Mouse (Mus musculus) embryonic facial prominence, embryonic 13.5 days (tissue): Measurements from ENCODE around the gene Cd164l2. TPM values are rescaled to one million over a fixed set of nuclear protein-coding genes. Genes with fewer than 3 reads are reported as not detected.

Experiments
- ATAC-seq: fragments of 200-750 bp; cut with Nextera tagmentation; 2 replicates; pipeline ENCODE4 v1.8.0; 2017; ENCODE audit warnings: low read depth; ENCODE audit not compliant: insufficient number of reproducible peaks, insufficient read depth, low FRiP score, low TSS enrichment
- H3K27ac ChIP-seq: fragments of 300-500 bp; sonication (generic); 2 replicates; pipeline ENCODE4 v1.5.1; 2015; ENCODE audit warnings: moderate library complexity, mild to moderate bottlenecking, inconsistent platforms
- H3K27me3 ChIP-seq: fragments of 300-500 bp; sonication (generic); 2 replicates; pipeline ENCODE4 v1.6.1; 2015; ENCODE audit warnings: mild to moderate bottlenecking, inconsistent platforms
- H3K36me3 ChIP-seq: fragments of 300-500 bp; sonication (generic); 2 replicates; pipeline ENCODE4 v1.6.1; 2015; ENCODE audit warnings: mild to moderate bottlenecking, inconsistent platforms
- H3K4me1 ChIP-seq: fragments of 300-500 bp; sonication (generic); 2 replicates; pipeline ENCODE4 v1.6.1; 2015; ENCODE audit warnings: inconsistent platforms
- H3K4me2 ChIP-seq: fragments of 300-500 bp; sonication (generic); 2 replicates; pipeline ENCODE4 v1.6.1; 2015; ENCODE audit warnings: moderate library complexity, mild to moderate bottlenecking, inconsistent platforms
- H3K4me3 ChIP-seq: fragments of 300-500 bp; sonication (generic); 2 replicates; pipeline ENCODE4 v1.5.1; 2015; ENCODE audit warnings: mild to moderate bottlenecking, inconsistent platforms
- H3K9ac ChIP-seq: fragments of 300-500 bp; sonication (generic); 2 replicates; pipeline ENCODE4 v1.6.1; 2015; ENCODE audit warnings: mild to moderate bottlenecking, inconsistent platforms
- H3K9me3 ChIP-seq: fragments of 300-500 bp; sonication (generic); 2 replicates; pipeline ENCODE4 v1.6.1; 2016; ENCODE audit warnings: inconsistent platforms
- WGBS: fragments of 180-500 bp; shearing (Covaris S2); methylation state at CpG from one replicate; pipeline ENCODE4 v1.1.7; 2015; ENCODE audit warnings: mixed read lengths; 5-methylcytosine and 5-hydroxymethylcytosine counted together
- polyA plus RNA-seq: library from polyadenylated mRNA; unstranded; fragments of >200 nt; fragmentation: Nextera tagmentation; extraction: Ambion mirVana; gene quantifications from 2 replicates; pipeline ENCODE4 v1.2.1, GENCODE M21; 2015

Gene Cd164l2
- 4.0 and 5.2 TPM in 2 replicates for polyA plus RNA-seq

GRCm38 (mm10) chr4:133211751-133212561 lies at the start of gene Cd164l2, which contains the start of gene Gpr3:
Cd164l2 (plus strand) TSS chr4:133212131.
Gpr3 (minus strand) TSS chr4:133212536.
- peaks cover 49% of the 10 kb centered on the region for H3K27me3 ChIP-seq
- H3K9ac ChIP-seq = peak within 1 kb of the TSS; percentile 69
- H3K4me2 ChIP-seq = peak within 1 kb of the TSS; percentile 96
- peak within 1 kb of the TSS; percentile 65 for H3K4me3 ChIP-seq
- ATAC-seq = no peak
- H3K36me3 ChIP-seq = no peaks in the 10 kb centered on the region
- WGBS = 2% methylated on average over 52 of the region's 52 CpGs
- H3K4me1 ChIP-seq = peaks cover 26% of the 10 kb centered on the region
- no peak within 1 kb of the TSS; the same call in 1 of the 2 replicates for H3K27ac ChIP-seq
- no peaks in the 10 kb centered on the region for H3K9me3 ChIP-seq

GRCm38 (mm10) chr4:133162196-133162595 lies 49.7 kb upstream of the Cd164l2 start:
- no peaks in the 10 kb centered on the region for H3K27me3 ChIP-seq
- H3K27ac ChIP-seq = no peak overlapping the region
- no peak for ATAC-seq
- no peaks in the 10 kb centered on the region for H3K9me3 ChIP-seq
- H3K4me1 ChIP-seq = peaks cover 15% of the 10 kb centered on the region
- 76% methylated on average over 6 of the region's 6 CpGs for WGBS
- peaks cover 23% of the 10 kb centered on the region for H3K36me3 ChIP-seq
- H3K4me2 ChIP-seq = no peak overlapping the region
- no peak overlapping the region for H3K9ac ChIP-seq
- no peak overlapping the region for H3K4me3 ChIP-seq

- H3K4me3 ChIP-seq = no peak overlapping the region
- peaks cover 17% of the 10 kb centered on the region for H3K36me3 ChIP-seq
- no peaks in the 10 kb centered on the region for H3K9me3 ChIP-seq
- ATAC-seq = no peak
- H3K9ac ChIP-seq = no peak overlapping the region
- no peaks in the 10 kb centered on the region for H3K27me3 ChIP-seq
- peaks cover 14% of the 10 kb centered on the region for H3K4me1 ChIP-seq
- H3K4me2 ChIP-seq = no peak overlapping the region
- no peak overlapping the region for H3K27ac ChIP-seq
- 85% methylated on average over 9 of the region's 9 CpGs for WGBS
These were observed 45.2 kb upstream of the Cd164l2 start for GRCm38 (mm10) chr4:133166773-133167172.

- Histone ChIP-seq H3K9me3 (no peaks in the 10 kb centered on the region), H3K4me2 (no peak overlapping the region), H3K9ac (no peak overlapping the region), H3K4me3 (no peak overlapping the region), H3K27ac (peak overlapping the region; percentile 16; the same call in 1 of the 2 replicates), H3K4me1 (peaks cover 24% of the 10 kb centered on the region), H3K36me3 (peaks cover 11% of the 10 kb centered on the region), H3K27me3 (no peaks in the 10 kb centered on the region)
- ATAC-seq = no peak
- 86% methylated on average over 10 of the region's 10 CpGs for WGBS
These were observed 42.5 kb upstream of the Cd164l2 start for GRCm38 (mm10) chr4:133169237-133170055.

GRCm38 (mm10) chr4:133170056-133170524 lies 41.8 kb upstream of the Cd164l2 start:
- Histone ChIP-seq H3K27me3 (no peaks in the 10 kb centered on the region), H3K4me3 (no peak overlapping the region), H3K4me1 (peaks cover 24% of the 10 kb centered on the region), H3K9me3 (no peaks in the 10 kb centered on the region), H3K36me3 (peaks cover 6% of the 10 kb centered on the region), H3K4me2 (no peak overlapping the region), H3K9ac (no peak overlapping the region), H3K27ac (no peak overlapping the region)
- ATAC-seq = no peak
- 64% methylated on average over 3 of the region's 3 CpGs for WGBS

GRCm38 (mm10) chr4:133170616-133171015 lies 41.3 kb upstream of the Cd164l2 start:
- peaks cover 3% of the 10 kb centered on the region; the same call in 1 of the 2 replicates for H3K36me3 ChIP-seq
- peaks cover 25% of the 10 kb centered on the region for H3K4me1 ChIP-seq
- H3K9ac ChIP-seq = no peak overlapping the region
- no peak overlapping the region for H3K4me3 ChIP-seq
- no peak for ATAC-seq
- no peak overlapping the region for H3K27ac ChIP-seq
- H3K4me2 ChIP-seq = no peak overlapping the region
- no peaks in the 10 kb centered on the region for H3K27me3 ChIP-seq
- H3K9me3 ChIP-seq = no peaks in the 10 kb centered on the region

GRCm38 (mm10) chr4:133172451-133172850 lies 39.5 kb upstream of the Cd164l2 start:
- Histone ChIP-seq H3K4me1 (peaks cover 32% of the 10 kb centered on the region), H3K9me3 (no peaks in the 10 kb centered on the region), H3K36me3 (peaks cover 12% of the 10 kb centered on the region), H3K4me2 (no peak overlapping the region), H3K27ac (no peak overlapping the region), H3K4me3 (no peak overlapping the region), H3K27me3 (no peaks in the 10 kb centered on the region), H3K9ac (no peak overlapping the region)
- WGBS = 84% methylated on average over 4 of the region's 4 CpGs
- ATAC-seq = no peak

- Histone ChIP-seq H3K4me1 (peaks cover 29% of the 10 kb centered on the region), H3K9ac (no peak overlapping the region), H3K27ac (no peak overlapping the region), H3K4me2 (no peak overlapping the region), H3K9me3 (no peaks in the 10 kb centered on the region), H3K36me3 (peaks cover 29% of the 10 kb centered on the region), H3K4me3 (no peak overlapping the region), H3K27me3 (no peaks in the 10 kb centered on the region)
- no peak for ATAC-seq
- 59% methylated on average over 4 of the region's 4 CpGs for WGBS
These were observed 37.6 kb upstream of the Cd164l2 start for GRCm38 (mm10) chr4:133174361-133174760.

- H3K27ac ChIP-seq = no peak overlapping the region
- ATAC-seq = no peak
- 85% methylated on average over 7 of the region's 7 CpGs for WGBS
These were observed 36.7 kb upstream of the Cd164l2 start for GRCm38 (mm10) chr4:133175274-133175673.

GRCm38 (mm10) chr4:133175998-133176760 lies 35.8 kb upstream of the Cd164l2 start:
- ATAC-seq = no peak
- WGBS = 38% methylated on average over 14 of the region's 14 CpGs
- Histone ChIP-seq H3K4me3 (no peak overlapping the region), H3K27ac (no peak overlapping the region), H3K9ac (no peak overlapping the region), H3K36me3 (peaks cover 41% of the 10 kb centered on the region), H3K27me3 (no peaks in the 10 kb centered on the region), H3K4me2 (no peak overlapping the region), H3K4me1 (peaks cover 24% of the 10 kb centered on the region), H3K9me3 (no peaks in the 10 kb centered on the region)

More at GRCm38 (mm10) chr4:133175274-133175673, 36.7 kb upstream of the Cd164l2 start:
- peaks cover 38% of the 10 kb centered on the region for H3K36me3 ChIP-seq
- no peak overlapping the region for H3K4me2 ChIP-seq
- peaks cover 24% of the 10 kb centered on the region for H3K4me1 ChIP-seq
- no peak overlapping the region for H3K9ac ChIP-seq
- H3K4me3 ChIP-seq = no peak overlapping the region
- no peaks in the 10 kb centered on the region for H3K9me3 ChIP-seq
- no peaks in the 10 kb centered on the region for H3K27me3 ChIP-seq
